Mouse (Mus musculus) cerebellum, postnatal 4 days (tissue): Measurements from ENCODE around the gene Gm16223.

Source experiments
- DNase-seq, 2 experiments: peaks; one replicate each; pipeline ENCODE4 v3.0.0; 2022; ENCODE audit warnings: low spot score in 2 of 2, mixed read lengths in 1 of 2

The Gm16223 gene

GRCm38 (mm10) chr5:42067476-42068187 is at the start of gene Gm16223:
Gene Gm16223, plus strand, starts transcription at chr5:42067960.
- no peak for DNase-seq

GRCm38 (mm10) chr5:42022029-42022428 is 45.7 kb upstream of the Gm16223 start:
- DNase-seq: no peak

DNA sequence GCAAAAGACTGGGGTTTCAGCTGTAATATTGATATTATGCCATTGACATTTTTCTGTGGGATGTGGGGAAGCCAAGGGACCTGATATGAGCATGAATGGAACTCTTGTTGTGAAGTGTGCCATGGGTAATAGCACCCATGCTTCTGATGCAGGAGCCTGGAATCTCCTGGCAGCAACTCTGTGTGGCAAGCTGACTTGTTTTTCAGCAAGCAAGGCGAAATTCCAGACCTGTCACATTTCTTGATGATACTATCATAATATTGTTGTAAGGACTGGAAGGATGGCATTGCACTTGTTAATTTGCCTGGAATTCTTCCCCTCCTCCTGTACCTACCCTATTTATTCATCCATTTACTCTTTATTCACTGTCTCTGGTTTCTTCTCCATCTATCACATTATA is 44.2 kb upstream of the Gm16223 start:
- DNase-seq: no peak

DNA sequence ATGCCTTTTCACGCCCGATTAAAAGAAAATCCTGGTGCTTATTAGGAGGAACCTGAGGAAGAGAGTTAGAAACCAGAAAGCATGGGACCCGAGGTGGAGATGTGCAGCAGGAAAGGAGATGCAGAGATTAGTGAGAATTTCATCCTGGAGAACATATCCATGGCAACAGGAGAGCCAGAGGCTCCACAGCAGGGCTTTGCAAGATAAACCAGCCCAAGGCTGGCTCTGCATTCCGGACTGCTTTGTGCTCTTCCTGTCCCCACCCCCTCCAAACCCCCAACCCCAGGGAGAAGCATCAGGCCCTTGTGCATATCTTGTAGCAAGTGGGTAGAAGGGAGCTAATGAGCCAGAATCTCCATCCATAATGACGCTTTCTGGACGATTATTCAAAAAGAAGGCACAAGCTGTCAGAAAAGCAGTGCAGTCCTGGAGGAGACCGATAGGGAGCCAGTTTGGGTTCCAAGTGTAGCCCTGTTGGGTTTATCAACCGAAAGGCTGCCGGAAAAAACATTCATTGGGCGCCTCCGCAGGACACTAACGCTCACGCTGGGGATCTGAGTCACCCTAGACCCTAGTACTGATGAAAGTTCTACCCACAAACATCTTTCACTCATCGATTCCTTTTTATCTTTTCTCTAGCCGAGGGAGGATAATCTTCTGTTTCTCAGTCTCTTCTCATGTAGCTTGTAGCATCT is 31.2 kb upstream of the Gm16223 start:
- peak in 1 of 2 experiments; percentile 8 for DNase-seq

- DNase-seq: peak in 1 of 2 experiments; percentile 4
Measured at GRCm38 (mm10) chr5:42054636-42055035, 13.1 kb upstream of the Gm16223 start.

- DNase-seq: no peak
Measured at GRCm38 (mm10) chr5:42055151-42055550, 12.6 kb upstream of the Gm16223 start.

DNA sequence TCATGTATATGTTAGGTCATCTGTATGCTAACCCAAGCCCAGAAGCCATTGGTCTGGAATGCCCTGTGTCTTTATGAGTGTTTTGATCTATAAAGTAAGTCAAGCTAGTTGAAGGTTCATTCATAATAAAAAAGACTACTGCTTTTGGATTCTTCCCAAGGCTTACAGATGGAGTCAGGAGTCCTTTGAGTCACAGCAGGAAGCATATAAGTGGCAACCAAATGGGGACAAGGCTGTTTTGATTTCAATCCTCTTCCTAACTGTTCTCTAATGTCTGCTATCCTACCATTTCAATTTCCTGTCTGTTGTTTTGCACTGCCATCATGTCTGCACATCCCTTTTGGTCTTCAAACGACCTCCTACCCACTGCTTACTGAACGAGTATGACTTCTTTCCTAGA is 2.7 kb upstream of the Gm16223 start:
- DNase-seq: no peak

- no peak for DNase-seq
Measured at GRCm38 (mm10) chr5:42067075-42067474, 685 bp upstream of the Gm16223 start.

DNA sequence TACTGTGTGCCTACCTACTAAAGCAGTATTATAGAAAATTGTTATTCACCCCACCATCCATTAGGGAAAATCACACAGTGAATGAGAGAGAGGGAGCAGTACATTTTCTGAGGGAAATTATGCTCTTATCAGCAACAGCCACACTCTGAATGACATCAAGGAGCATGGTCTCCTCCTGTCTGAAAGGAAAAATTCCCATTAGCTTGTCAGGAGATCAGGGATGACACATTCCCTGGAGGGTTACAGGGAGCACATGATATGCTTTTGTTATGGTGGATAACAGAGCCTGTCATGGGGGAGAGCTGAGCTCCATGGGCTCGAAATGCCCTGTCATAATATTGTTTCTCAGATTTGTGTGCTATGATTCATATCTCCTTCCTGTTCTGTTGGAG is 424 bp downstream of the Gm16223 start:
- no peak for DNase-seq

GRCm38 (mm10) chr5:42116586-42117346 is 49.0 kb downstream of the Gm16223 start:
- no peak for DNase-seq

- DNase-seq: no peak
Measured at GRCm38 (mm10) chr5:42125562-42125961, 57.8 kb downstream of the Gm16223 start.

DNA sequence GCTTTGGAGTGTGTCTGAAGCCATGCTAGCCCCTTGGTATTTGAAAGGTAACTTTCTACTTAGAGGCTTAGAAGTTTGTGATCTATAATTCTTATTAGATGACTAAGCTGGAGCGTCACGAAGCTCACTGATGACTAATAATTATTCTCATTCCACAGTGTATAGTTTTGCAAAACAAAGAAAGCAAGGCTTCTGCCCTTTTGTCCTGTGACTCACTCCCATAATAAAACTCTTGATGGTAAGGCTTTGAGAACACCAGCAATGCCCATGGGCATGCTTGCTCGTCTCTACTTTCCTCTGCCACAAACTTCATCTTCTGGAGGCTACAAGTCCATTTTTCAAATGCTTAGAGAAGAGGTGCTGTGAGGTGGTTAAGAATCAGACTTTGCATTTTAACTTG is 87.9 kb downstream of the Gm16223 start:
- no peak for DNase-seq

DNA sequence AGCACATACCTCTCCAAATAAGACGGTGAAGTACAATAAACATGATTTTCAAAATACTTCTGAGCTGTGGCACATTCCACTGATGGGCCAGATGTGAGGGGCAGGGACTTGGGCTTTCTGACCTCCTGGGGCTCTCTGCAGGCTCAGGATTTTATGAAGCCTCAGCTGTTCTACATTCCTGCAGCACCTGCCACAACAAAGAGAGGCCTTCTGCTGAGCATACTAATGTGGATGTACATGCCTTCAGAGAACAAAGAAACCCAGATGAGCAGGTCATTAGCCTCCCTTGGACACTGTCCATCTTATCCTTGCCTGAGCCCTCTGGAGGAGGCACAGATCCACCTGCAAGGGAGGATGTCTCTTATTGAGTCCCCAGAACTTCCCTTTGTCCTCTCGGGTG is 97.0 kb downstream of the Gm16223 start:
- DNase-seq: no peak

- DNase-seq: no peak
Measured at GRCm38 (mm10) chr5:42166311-42166710, 98.6 kb downstream of the Gm16223 start.

GRCm38 (mm10) chr5:42168071-42168470 is 100.3 kb downstream of the Gm16223 start:
- DNase-seq: no peak

GRCm38 (mm10) chr5:42168785-42169184 is 101.0 kb downstream of the Gm16223 start:
- no peak for DNase-seq

- DNase-seq: no peak
Measured at GRCm38 (mm10) chr5:42174109-42174508, 106.3 kb downstream of the Gm16223 start.

- DNase-seq: no peak
Measured at GRCm38 (mm10) chr5:42175424-42175823, 107.7 kb downstream of the Gm16223 start.

DNA sequence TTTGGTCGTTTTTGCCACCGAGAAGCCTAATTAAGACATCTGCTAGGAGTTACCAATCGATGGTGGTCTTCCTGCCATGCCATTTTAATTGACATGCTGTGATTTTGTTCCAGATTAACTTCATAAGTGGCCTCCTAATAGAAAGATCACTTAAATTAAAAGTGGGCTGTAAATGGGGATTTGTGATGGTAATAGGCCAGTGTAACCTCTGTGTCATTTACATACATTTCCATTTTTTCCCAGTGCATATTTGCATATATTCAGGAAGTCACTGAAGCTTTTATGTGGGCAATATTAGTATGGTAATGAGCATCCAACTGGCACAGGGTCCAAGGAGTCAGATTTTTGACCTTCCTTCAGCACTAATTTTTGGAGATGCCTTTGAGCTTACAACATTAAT is 130.7 kb downstream of the Gm16223 start:
- DNase-seq: no peak

GRCm38 (mm10) chr5:42207456-42208122 is 139.8 kb downstream of the Gm16223 start:
- no peak for DNase-seq

DNA sequence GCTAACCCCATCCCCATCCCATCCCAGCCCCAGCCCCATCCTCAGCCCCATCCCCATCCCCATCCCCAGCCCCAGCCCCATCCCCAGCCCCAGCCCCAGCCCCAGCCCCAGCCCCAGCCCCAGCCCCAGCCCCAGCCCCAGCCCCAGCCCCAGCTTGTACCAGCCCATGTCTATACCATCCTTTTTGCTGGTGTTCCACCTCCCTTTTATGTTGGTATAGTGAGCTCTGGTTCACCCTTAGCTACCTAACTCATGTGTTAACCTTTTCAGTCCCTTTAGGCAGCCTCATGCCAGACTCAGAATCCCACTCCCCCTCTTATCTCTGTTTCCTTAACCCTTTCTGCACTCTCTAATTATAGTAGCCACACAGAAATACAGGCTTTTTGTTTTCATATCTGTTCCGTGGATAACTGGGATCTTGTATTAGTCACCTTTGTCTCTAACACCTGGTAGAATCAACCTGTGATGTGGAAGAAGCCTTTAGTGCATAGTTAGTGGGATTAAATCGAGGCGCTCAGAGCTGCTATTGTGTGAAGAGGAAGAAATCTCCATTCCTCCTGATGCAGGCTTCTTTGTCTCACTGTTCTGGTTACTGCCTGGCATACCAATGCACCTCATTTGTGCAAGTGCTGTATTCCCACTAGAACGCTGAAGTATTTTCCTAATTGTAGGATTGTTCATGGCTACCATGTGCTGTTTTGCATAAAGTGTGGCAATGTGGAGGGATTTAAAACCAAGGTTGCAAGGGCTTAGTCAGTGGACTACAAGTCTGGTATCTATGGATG is 144.0 kb downstream of the Gm16223 start:
- no peak for DNase-seq
